Mouse (Mus musculus) CD8-positive naive resting alpha-beta T cell, adult 57 days (primary cell): ENCODE results near the gene Gm13696. TPM values are rescaled to one million over a fixed set of nuclear protein-coding genes. Genes with fewer than 3 reads are reported as not detected.

Experiments used
- total RNA-seq: library from RNA; stranded (reverse); gene quantifications from one replicate; pipeline ENCODE4 v1.2.4, GENCODE M21; 2023

Gene Gm13696
- 3.2 TPM for total RNA-seq

DNA sequence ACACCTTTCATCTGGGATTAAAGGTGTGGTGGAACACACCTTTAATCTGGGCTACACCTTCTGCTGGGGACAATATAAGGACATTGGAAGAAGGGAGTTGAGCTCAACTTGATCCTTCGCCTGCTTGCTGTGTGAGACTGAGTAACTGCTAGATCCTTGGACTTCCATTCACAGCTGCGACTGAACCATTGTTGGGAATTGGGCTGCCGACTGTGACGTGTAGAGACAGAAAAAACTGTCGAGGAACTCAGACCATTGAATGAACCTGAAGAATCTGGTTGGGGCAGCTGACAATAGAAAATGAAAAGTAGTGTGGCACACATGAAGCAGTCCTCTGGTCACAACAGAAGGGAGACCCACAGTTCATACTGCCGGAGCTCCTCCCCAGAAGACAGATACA lies at the start of gene Gm13696:
Gene Gm13696 (plus strand): TSS at position 301 of the 400 bp plus-strand sequence.

DNA sequence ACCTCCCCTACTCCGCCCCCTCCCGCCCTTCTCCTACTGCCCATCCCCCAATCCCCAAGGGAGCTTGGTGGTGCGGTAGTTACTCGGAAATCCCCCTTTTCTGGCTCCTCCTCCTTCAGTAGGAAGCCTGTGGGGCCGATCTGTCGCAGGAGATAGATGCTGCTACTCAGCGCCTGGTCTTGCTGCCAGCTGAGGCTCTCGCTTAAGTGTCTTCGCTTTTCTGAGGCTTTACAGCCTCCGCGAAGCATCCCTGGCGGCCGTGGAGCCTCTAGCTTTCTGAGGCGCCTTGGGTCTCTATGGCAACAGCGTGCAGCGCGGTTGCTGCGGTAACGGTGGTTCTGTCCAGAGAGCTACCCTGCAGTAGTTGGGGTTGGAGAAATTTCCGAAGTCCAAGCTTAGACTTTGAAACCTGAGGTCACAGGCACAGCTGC lies 32.0 kb upstream of the Gm13696 start, which contains the start of gene Zswim2:
Gene Zswim2 (minus strand): TSS at position 298 of the 431 bp plus-strand sequence.

GRCm38 (mm10) chr2:83955393-83955792 lies 17.5 kb upstream of the Gm13696 start, which contains the start of gene Gm13698:
TSS of gene Gm13698 (plus strand) at chr2:83955693.

GRCm38 (mm10) chr2:83961203-83961602 lies 11.7 kb upstream of the Gm13696 start, which contains the start of gene Gm13693:
TSS of gene Gm13693 (plus strand) at chr2:83961503.

GRCm38 (mm10) chr2:83967013-83967412 lies 5.9 kb upstream of the Gm13696 start, which contains the start of gene Gm13695:
TSS of gene Gm13695 (plus strand) at chr2:83967313.

GRCm38 (mm10) chr2:83978633-83979032 lies 5.7 kb downstream of the Gm13696 start, which contains the start of gene Gm13694:
TSS of gene Gm13694 (plus strand) at chr2:83978933.

GRCm38 (mm10) chr2:83984443-83984842 lies 11.5 kb downstream of the Gm13696 start, which contains the start of gene Gm13697:
TSS of gene Gm13697 (plus strand) at chr2:83984743.

GRCm38 (mm10) chr2:83990253-83990652 lies 17.3 kb downstream of the Gm13696 start, which contains the start of gene Gm13691:
TSS of gene Gm13691 (plus strand) at chr2:83990553.

Other genes starting within 250 kb of the Gm13696 start
- 38.5 TPM for gene Itgav, start 248.7 kb upstream of the Gm13696 start, total RNA-seq
- 0.12 TPM for gene Fam171b, start 160.5 kb upstream of the Gm13696 start, total RNA-seq
- gene Zswim2, start 31.9 kb upstream of the Gm13696 start, total RNA-seq = not detected
- 3.2 TPM for gene Gm13698, start 17.4 kb upstream of the Gm13696 start, total RNA-seq
- 3.2 TPM for gene Gm13693, start 11.6 kb upstream of the Gm13696 start, total RNA-seq
- gene Gm13695, start 5.8 kb upstream of the Gm13696 start, total RNA-seq = 3.2 TPM
- gene Gm13694, start 5.8 kb downstream of the Gm13696 start, total RNA-seq = 3.2 TPM
- gene Gm13697, start 11.6 kb downstream of the Gm13696 start, total RNA-seq = 3.2 TPM
- gene Gm13691, start 17.4 kb downstream of the Gm13696 start, total RNA-seq = 3.2 TPM